Mouse (Mus musculus) adrenal gland (tissue): Measurements from ENCODE around the gene Tas2r109.
"Not testable (repeated sequence)": the region's sequence is repeated elsewhere in the genome, so short reads cannot be mapped to it uniquely, and the experiment has no call there.

ENCODE experiments used
- intact Hi-C: fragments of 180-260 bp; cut with DNase I; formaldehyde crosslinking; loops from one replicate; pipeline ENCODE4 v1.15.1; 2025
- long read RNA-seq, 2 experiments: library from polyadenylated mRNA; unstranded; transcript quantifications; one replicate each; pipeline ENCODE4 v2.0.0; 2020; ENCODE audit warnings: borderline replicate concordance in 1 of 2; ENCODE audit not compliant: insufficient replicate concordance in 1 of 2

The Tas2r109 gene
- long read RNA-seq, experiment 1: 0 reads
- long read RNA-seq, experiment 2: 0 reads

DNA sequence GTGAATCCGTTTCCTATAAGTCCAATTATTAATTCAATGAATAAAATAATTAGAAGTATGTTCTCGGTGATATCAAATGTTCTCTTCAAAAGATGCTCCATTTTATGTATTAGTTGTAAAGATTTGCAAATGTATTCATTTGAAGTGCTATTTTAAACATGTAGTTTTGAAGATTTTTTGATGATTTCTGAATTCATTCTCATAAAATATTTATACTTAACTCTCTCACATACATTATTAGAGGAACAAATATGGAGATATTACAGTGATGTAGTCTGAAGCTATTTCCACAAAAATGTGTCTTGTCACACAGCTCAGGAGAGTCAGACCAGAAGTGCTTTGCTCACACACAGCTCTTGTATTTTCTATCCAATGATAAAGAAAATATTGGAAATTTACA lies at the start of gene Tas2r109:
Tas2r109 (minus strand) TSS at position 101 of the 400 bp plus-strand sequence.
- intact Hi-C loops: loop anchor here (10.0 kb wide), 1 partner anchor 176 kb away; the partner anchor contains the start of gene Tas2r117

GRCm38 (mm10) chr6:132957819-132958218 lies 22.9 kb downstream of the Tas2r109 start, which contains the start of gene Tas2r131:
TSS of gene Tas2r131 (minus strand) at chr6:132957919.
- intact Hi-C loops: no loop called here

- intact Hi-C loops: no loop called here
Observed at GRCm38 (mm10) chr6:132950802-132951201, 30.0 kb downstream of the Tas2r109 start, which contains the start of gene Tas2r129. TSS of gene Tas2r129 (plus strand) at chr6:132951102.

GRCm38 (mm10) chr6:132941376-132941775 lies 39.4 kb downstream of the Tas2r109 start:
- intact Hi-C loops: not testable (repeated sequence)
